Mouse (Mus musculus): ENCODE measurements around the gene Olfr689.

- TF ChIP-seq CTCF (IDR thresholded peaks at IDR 0.05; ENCODE audit: control insufficient read depth, insufficient read depth, insufficient read length) (no peak), USF1 (IDR thresholded peaks at IDR 0.05; ENCODE audit: low read depth) (no peak)
Measured at GRCm38 (mm10) chr7:105342170-105342569, 31.2 kb downstream of the Olfr689 start, which contains the start of gene Olfr691.

Measured in C2C12 (cell line).